Mouse (Mus musculus): ENCODE results near the gene 1110051M20Rik.

Gene 1110051M20Rik

DNA sequence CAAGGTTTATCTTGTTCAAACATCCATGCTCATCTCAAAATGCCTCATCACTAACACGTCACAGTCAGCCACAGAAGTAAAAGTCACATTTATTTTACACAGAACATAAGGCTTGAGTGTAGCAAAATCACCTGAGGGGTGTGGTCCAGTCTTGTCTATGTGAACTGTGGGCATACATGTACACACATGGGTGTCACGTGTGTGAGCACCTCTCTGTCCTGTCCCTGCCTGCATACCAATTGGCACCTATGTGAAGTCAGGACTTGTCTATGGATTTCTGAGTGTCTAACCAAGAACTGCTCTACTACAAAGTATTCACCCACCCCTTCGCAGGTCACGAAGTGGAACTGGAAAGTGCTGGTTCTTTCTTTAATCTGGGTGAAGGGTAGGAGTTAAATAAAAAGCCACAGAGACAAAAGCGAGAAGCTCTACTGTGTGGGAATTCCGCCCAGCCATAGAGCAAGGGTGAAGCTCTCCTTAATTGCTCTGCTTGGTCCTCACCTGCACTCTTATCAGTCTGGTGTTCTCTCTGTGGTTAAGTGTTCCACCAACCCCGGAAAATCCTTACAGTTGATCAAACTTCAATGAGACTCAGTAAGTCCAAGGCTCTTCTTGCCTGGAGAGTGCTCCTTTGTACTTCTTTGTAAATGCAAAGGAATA is 20.3 kb downstream of the 1110051M20Rik start:
- in situ Hi-C loops (cut with MseI, MboI) = no loop called here

- in situ Hi-C loops (cut with MseI, MboI) = no loop called here
Measured at GRCm38 (mm10) chr2:91421641-91422040, 22.9 kb downstream of the 1110051M20Rik start.

- in situ Hi-C loops (cut with MseI, MboI) = no loop called here
Measured at GRCm38 (mm10) chr2:91413811-91414210, 30.7 kb downstream of the 1110051M20Rik start.

DNA sequence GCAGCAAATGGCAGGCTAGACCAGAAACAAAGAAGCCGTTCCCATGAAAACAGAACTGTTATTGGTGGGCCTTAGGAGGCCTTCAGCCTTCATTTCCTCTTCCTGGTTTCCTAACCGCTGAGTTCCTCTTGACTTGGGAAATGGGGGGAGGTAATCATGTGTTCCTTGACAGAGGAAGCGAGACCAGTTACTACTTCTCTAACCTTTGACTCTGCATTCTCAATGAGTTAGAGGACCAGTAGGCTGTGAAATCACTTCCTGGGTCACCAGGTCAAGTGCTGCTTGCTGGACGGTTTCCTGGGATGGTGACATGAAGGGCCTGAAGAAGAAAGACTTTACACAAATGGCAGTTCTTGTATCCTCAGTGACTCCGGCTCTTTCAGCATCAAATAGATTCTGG is 32.1 kb downstream of the 1110051M20Rik start:
- in situ Hi-C loops (cut with MseI, MboI) = no loop called here

GRCm38 (mm10) chr2:91411473-91411872 is 33.0 kb downstream of the 1110051M20Rik start:
- in situ Hi-C loops (cut with MseI, MboI) = no loop called here

- in situ Hi-C loops (cut with MseI, MboI) = no loop called here
Measured at GRCm38 (mm10) chr2:91408031-91408430, 36.5 kb downstream of the 1110051M20Rik start.

DNA sequence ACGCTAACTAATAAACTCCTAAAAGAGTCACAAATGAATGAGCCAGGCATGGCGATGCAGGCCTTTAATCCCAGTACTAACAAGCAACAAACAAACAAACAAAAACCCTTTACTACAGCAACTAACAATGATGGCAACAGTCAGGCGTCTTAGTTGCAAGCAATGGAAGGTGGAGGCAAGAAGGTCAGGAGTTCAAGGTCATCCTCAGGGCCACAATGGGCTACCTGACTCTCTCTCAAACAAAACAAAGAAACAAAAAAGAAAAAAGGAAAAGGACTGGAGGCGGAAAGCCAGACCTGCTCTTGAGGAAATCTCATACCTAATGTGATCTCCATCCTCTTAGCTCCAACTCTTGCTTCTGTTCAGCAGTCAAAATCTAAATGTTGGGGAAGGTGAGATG is 39.4 kb downstream of the 1110051M20Rik start:
- in situ Hi-C loops (cut with MseI, MboI) = no loop called here

GRCm38 (mm10) chr2:91399727-91400126 is 44.8 kb downstream of the 1110051M20Rik start:
- in situ Hi-C loops (cut with MseI, MboI) = no loop called here

DNA sequence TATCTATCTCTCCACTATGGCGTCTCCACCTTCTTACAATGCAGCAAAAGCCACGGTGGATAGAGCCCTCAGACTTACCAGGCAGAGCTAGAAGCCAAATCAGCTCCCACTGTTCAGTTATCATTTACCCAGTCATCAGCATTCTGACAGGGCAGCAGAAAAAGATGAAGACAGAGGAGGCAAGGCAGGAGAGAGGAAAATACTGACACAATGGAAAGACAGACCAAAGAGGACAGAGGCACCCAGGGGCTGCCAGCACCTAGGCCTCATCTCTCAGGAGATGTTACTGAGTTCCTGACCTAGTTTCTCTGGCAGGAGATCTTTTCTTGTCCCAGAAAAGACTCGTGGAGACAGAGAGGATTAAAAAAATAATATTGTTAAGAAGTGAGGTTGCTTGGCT is 45.3 kb downstream of the 1110051M20Rik start:
- in situ Hi-C loops (cut with MseI, MboI) = no loop called here

- in situ Hi-C loops (cut with MseI, MboI) = no loop called here
Measured at GRCm38 (mm10) chr2:91394078-91394477, 50.4 kb downstream of the 1110051M20Rik start.

GRCm38 (mm10) chr2:91388738-91389137 is 55.8 kb downstream of the 1110051M20Rik start:
- in situ Hi-C loops (cut with MseI, MboI) = no loop called here

DNA sequence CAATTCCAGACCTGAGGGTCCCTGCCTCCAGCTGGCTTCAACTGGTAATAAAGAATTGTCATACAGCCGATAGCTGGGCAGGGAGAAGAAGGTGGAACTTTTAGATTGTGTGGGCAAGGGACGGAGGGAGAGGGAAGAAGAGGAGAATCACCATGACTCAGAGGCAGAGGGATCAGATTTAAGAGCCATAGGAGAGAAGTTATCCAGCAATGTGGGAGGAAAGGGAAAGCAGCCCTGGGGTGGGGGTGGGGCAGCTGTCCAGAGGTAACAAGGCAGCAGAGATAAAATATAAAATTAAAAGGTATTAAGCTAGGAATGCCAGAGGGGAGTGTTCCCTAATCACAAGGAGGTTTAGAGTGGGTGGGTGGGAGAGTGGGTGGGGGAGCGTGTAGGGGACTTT is 56.2 kb downstream of the 1110051M20Rik start:
- in situ Hi-C loops (cut with MseI, MboI) = no loop called here

- in situ Hi-C loops (cut with MseI, MboI) = no loop called here
Measured at GRCm38 (mm10) chr2:91387287-91387958, 57.1 kb downstream of the 1110051M20Rik start.

DNA sequence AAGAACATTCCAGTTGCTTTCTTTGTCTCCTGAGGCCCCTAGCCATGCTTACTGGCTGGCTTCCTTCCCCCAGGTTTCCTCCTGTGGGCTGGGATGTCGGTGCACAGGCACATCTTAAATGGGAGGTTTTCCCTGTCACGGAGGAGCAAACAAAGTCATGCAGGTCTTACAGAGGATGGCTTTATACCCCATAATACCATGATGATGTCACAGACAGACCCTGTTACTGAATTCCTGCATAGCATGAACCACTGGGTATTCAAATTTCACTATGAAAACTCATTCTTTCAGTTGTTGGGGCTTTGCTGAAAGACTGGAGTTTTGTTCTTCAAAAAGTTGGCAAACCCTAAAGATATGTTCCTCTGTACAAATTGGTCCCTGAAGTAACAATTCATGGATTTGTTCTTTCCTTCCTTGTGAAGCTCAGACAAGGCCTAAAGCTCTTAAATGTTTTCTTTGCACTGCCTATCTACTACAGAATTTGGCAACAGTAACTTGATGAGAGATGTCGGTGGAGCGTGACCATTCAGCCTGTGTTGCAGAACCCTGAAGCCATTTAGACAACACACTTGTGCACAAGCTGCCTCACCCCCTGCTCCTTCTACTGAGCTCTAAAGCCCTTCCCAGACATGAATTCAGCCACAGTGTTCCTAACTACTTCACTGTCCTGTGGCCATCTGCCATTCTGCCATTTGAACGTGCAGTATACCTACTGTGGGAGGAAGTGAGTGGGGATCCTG is 57.8 kb downstream of the 1110051M20Rik start:
- in situ Hi-C loops (cut with MseI, MboI) = no loop called here

GRCm38 (mm10) chr2:91383294-91383693 is 61.2 kb downstream of the 1110051M20Rik start:
- in situ Hi-C loops (cut with MseI, MboI) = no loop called here

GRCm38 (mm10) chr2:91377038-91377437 is 67.5 kb downstream of the 1110051M20Rik start:
- in situ Hi-C loops (cut with MseI, MboI) = no loop called here

DNA sequence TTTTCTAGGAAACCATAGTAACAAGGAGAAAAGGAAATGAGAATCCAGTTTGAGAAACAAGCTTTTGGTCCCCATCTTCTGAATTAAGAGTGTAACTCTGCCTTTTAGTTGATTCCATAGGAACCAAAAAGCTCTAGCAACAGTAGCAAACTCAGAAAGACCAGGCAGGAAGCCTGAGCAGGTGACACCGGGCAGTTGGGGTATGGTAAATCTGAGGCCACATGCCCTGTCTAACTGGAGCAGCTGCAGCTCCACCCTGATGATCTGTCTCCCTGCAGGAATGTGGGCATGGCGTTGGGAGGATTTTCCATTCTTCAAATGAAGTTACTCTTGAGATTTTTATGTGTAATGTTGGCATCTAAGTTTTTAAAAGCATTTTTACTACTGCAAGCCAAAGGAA is 74.2 kb downstream of the 1110051M20Rik start:
- in situ Hi-C loops (cut with MseI, MboI) = no loop called here

- in situ Hi-C loops (cut with MseI, MboI) = no loop called here
Measured at GRCm38 (mm10) chr2:91363272-91363671, 81.2 kb downstream of the 1110051M20Rik start.

DNA sequence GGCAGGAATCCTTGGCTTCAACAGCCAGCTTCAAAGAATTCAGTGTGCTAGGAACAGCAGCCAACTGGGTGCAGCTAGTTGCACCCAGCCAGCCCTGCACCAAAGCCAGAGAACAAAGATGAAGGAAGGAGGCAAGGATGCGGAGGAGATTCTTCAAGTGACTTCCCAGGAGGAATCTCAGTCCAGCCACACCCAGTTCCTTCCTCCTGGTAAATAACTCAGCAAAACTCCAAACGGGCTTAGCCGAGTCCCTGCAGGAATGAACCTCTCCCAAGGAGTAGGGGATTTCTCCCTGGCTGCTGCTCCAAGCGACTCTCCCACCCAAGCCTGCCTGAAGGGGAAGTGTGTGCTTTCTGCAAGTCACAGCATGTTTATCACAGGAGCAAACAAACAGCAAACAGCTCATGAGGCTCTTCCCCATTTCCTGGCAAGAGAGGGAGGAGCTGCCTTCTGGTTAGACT is 83.4 kb downstream of the 1110051M20Rik start:
- in situ Hi-C loops (cut with MseI, MboI) = no loop called here

GRCm38 (mm10) chr2:91355767-91356166 is 88.7 kb downstream of the 1110051M20Rik start:
- in situ Hi-C loops (cut with MseI, MboI) = no loop called here

DNA sequence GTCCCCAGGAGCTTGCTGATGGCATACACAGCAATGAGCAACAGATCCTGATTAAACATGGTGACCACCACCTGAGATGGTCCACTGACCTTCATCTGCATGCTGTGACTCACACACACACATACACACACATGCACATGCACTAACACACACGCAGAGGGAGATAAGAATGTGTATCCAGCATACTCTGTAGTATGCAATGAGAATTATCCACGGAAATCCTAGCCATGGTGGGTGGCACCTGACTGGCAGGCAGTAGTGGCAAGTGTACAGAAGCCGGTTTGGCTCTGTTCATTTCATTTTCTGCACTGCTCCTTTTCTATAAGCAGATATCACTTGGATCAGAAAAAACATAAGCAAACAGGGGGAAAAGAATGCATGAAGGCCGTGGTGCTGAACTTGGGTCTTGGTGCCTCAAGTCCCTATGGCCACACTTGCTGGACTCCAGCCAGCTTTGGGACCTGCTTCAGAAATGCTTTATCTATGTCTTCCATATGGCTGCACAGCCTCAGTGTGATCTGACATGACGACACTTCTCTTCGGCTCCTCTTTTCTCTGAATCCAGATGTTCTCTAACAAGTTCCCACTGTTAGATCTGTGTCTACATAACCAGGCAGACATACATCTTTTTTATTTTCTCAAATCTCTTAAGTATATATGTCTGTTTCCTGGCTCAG is 89.6 kb downstream of the 1110051M20Rik start:
- in situ Hi-C loops (cut with MseI, MboI) = no loop called here

DNA sequence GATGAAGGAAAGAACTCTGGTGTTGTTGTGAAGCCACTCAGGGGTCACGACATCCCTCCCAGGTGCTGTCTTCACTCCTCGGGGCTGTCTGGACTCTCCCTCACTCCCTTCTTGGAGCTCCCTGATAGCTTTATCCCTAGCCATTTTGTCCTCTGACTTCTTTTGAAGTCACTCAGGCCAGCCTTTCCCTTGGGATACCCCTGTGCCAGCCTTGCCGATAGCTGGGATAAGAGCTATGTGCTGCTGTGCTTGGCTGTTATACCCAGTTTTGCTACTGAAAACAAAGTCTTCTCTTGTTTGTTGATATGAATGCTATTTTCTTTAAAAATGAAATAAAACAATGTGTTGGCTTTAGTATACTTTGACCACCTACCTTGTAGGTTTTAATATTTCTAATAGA is 90.7 kb downstream of the 1110051M20Rik start:
- in situ Hi-C loops (cut with MseI, MboI) = no loop called here
